Mouse (Mus musculus) forebrain, embryonic 10.5 days (tissue): ENCODE results near the gene Prune2. TPM values are rescaled to one million over a fixed set of nuclear protein-coding genes. Genes with fewer than 3 reads are reported as not detected.
"Not testable (repeated sequence)": the region's sequence is repeated elsewhere in the genome, so short reads cannot be mapped to it uniquely, and the experiment has no call there.

Experiments used
- DNase-seq: peaks from one replicate; pipeline ENCODE4 v3.0.0-alpha.2; 2017; ENCODE audit warnings: low spot score; ENCODE audit errors: extremely low spot score
- H3K27ac ChIP-seq: fragments of 300-500 bp; sonication (generic); 2 replicates; pipeline ENCODE4 v1.5.1; 2016; ENCODE audit warnings: mild to moderate bottlenecking
- H3K27me3 ChIP-seq: fragments of 300-500 bp; sonication (generic); 2 replicates; pipeline ENCODE4 v1.6.1; 2016; ENCODE audit warnings: mild to moderate bottlenecking; ENCODE audit not compliant: poor library complexity, severe bottlenecking
- H3K36me3 ChIP-seq: fragments of 300-500 bp; sonication (generic); replicated peaks from 2 replicates; pipeline ENCODE4 v1.6.1; 2016; ENCODE audit warnings: mild to moderate bottlenecking, moderate library complexity
- H3K4me1 ChIP-seq: fragments of 300-500 bp; sonication (generic); 2 replicates; pipeline ENCODE4 v1.6.1; 2016
- H3K4me3 ChIP-seq: fragments of 300-500 bp; sonication (generic); 2 replicates; pipeline ENCODE4 v1.5.1; 2016; ENCODE audit warnings: mild to moderate bottlenecking, moderate library complexity
- H3K9me3 ChIP-seq: fragments of 300-500 bp; sonication (generic); 2 replicates; pipeline ENCODE4 v1.6.1; 2016; ENCODE audit warnings: mild to moderate bottlenecking, moderate library complexity
- WGBS: fragments of 180-500 bp; shearing (Covaris S2); methylation state at CpG from one replicate; pipeline ENCODE4 v1.1.7; 2016; 5-methylcytosine and 5-hydroxymethylcytosine counted together
- polyA plus RNA-seq: library from polyadenylated mRNA; unstranded; fragments of >200 nt; fragmentation: Nextera tagmentation; extraction: Ambion mirVana; gene quantifications from 2 replicates; pipeline ENCODE4 v1.2.1, GENCODE M21; 2016

The Prune2 gene
- polyA plus RNA-seq, 1 experiment from 2014 or later, result 1.5 TPM

DNA sequence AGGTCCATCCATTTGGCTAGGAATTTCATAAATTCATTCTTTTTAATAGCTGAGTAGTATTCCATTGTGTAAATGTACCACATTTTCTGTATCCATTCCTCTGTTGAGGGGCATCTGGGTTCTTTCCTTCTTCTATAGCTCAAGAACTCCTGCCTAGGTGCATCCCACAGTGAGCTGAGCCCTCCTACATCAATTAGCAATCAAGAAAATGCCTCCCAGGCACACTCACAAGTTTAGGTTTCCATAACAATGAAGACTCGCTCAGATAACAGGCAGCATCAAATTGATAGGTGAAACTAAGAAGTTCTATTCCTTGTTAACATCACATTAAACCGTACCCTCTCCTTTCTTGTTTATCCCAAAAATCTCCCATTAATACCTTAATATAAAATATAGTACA lies 218.6 kb downstream of the Prune2 start:
- H3K27ac ChIP-seq, H3K4me1 ChIP-seq, H3K4me3 ChIP-seq, H3K9me3 ChIP-seq, H3K27me3 ChIP-seq, H3K36me3 ChIP-seq, DNase-seq: not testable (repeated sequence)
- WGBS, result 85% methylated on average over 2 of the region's 2 CpGs

DNA sequence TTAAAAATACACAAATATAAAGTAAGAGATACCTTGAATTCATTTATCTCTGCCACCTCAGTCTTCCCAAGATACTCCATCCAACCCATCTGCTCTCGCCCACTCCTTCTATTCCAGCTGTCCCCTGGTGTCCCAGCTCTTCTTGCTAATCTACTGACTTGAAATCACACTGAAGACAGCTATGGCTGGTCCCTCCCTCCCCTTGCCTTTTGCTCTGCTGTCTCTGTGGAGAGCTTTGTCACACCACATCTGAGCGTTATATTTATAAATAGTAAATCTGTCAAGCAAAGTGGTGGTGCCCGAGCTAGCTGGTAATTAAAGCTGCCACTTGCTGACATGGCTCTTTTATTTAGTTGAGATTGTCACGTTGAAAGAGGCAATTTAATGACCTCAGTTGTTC lies 224.6 kb downstream of the Prune2 start:
- Histone ChIP-seq H3K4me3 (no peak overlapping the region), H3K27me3 (no peaks in the 10 kb centered on the region), H3K27ac (no peak overlapping the region), H3K9me3 (no peaks in the 10 kb centered on the region), H3K36me3 (no peaks in the 10 kb centered on the region), H3K4me1 (no peaks in the 10 kb centered on the region)
- no peak for DNase-seq
- 65% methylated on average over 4 of the region's 4 CpGs for WGBS

DNA sequence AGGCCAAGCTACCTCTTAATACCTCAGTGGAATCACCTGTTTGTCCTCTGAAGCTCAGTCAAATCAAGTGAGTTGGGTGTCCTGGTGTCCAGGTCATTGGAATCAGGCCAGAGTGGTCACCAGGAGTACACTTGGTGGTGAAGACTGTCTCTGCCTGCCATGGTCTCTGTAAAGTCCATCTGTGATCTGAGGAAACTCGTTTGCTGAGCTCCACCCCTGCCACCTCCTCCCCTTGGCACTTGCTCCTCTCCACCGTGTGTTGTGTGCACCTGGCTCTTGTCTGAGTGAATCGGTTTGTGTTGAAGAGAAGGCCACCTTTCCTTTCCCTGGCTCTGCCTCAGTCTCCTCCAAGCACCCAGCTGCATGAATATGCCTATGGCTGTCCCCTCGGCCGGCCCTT lies 238.8 kb downstream of the Prune2 start:
- Histone ChIP-seq H3K36me3 (no peaks in the 10 kb centered on the region), H3K4me1 (no peaks in the 10 kb centered on the region), H3K27me3 (no peaks in the 10 kb centered on the region), H3K4me3 (no peak overlapping the region), H3K27ac (no peak overlapping the region), H3K9me3 (no peaks in the 10 kb centered on the region)
- 88% methylated on average over 5 of the region's 5 CpGs for WGBS
- no peak for DNase-seq

DNA sequence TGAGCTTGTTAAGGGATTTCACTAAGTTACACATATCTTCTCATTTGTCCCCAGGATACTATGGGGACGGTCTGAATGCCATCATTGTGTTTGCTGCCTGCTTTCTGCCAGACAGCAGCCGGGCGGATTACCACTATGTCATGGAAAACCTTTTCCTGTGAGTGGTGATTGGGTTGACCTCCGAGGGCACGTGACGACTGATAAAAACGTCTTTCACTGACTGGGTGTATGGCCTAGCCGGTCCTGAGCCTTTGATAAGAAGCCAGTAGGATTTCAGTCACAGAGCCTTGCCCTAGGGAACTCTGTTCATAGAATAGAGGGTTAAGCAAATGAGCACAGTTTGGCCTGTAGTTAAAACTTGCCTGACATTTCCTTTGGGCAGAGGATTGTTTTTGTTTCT lies 243.1 kb downstream of the Prune2 start:
- no peaks in the 10 kb centered on the region for H3K27me3 ChIP-seq
- DNase-seq, result no peak
- H3K4me1 ChIP-seq, result no peaks in the 10 kb centered on the region
- H3K4me3 ChIP-seq, result no peak overlapping the region
- no peaks in the 10 kb centered on the region for H3K36me3 ChIP-seq
- no peak overlapping the region for H3K27ac ChIP-seq
- 56% methylated on average over 8 of the region's 8 CpGs for WGBS
- no peaks in the 10 kb centered on the region for H3K9me3 ChIP-seq

DNA sequence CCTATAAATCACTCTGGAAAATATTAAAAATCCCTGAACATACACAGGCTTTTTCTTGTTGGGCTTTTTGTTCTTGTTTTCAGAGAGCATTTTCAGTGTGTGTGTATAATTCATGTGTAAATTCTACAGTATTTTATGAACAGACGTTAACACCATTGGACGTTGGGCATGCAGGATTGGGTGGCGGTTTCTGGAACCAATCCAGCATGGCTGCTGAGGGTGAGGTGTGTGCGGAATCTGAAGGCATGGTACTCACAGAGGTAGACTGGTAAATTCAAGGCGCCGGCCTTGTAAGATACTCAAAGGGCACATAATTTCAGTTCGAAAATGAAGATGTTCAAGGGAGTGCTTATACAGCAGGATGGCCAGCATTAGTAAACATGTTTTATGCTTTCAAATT lies 251.2 kb downstream of the Prune2 start:
- no peak for DNase-seq
- Histone ChIP-seq H3K27me3 (no peaks in the 10 kb centered on the region), H3K4me1 (no peaks in the 10 kb centered on the region), H3K9me3 (no peaks in the 10 kb centered on the region), H3K27ac (no peak overlapping the region), H3K36me3 (no peaks in the 10 kb centered on the region), H3K4me3 (no peak overlapping the region)
- WGBS, result 95% methylated on average over 7 of the region's 7 CpGs

DNA sequence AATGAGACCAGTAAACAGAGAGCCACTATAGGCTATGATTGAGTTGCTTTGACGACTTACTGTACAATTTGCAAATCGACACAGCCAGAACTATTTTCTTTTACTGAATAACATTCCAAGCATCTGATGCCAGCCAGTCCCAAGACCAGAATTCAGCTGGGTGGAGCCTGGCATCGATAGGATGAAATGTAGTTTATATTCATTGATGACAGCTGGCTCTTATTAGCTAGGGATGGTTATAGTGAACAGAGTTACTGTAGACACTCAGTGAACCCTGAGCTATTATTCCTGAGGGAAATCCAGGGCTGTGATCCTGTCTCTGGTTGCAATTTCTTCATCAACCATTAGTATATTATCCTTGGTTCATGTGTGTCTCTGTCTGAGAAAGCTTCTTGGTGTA lies 254.6 kb downstream of the Prune2 start:
- Histone ChIP-seq H3K27me3 (no peaks in the 10 kb centered on the region), H3K4me3 (no peak overlapping the region), H3K27ac (no peak overlapping the region), H3K4me1 (no peaks in the 10 kb centered on the region), H3K36me3 (no peaks in the 10 kb centered on the region), H3K9me3 (no peaks in the 10 kb centered on the region)
- DNase-seq, result no peak
- 90% methylated on average over 3 of the region's 3 CpGs for WGBS

DNA sequence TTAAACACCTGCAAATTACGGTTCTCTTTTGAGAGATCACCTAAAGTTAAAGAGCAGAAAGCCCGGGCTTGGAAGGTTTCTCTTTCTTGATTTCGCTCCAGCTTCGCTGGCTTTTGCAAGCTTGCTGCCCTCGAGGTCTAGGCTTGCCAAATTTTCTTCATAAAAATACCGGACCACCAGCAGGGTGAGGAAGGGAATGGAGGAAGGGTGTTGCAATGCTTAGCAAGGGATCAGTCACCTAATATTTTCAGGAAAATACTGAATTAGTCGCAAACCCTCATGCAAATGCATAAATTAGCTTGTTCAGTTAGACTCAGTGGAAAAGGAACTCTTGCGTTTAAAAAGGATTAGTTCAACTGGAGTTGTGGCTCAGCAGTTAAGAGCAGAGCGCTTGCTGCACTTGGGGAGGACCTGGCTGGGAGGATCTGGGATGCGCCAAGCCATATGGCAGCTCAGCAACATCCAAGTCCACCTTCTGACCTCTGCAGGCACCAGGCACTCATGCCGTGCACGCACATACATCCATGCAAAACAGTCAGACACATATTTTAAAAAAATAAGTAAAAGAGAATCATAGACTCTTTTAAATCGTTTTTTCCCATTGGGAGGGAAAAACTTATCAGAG lies 259.1 kb downstream of the Prune2 start:
- no peak for DNase-seq
- Histone ChIP-seq H3K4me1 (no peaks in the 10 kb centered on the region), H3K27me3 (no peaks in the 10 kb centered on the region), H3K36me3 (no peaks in the 10 kb centered on the region), H3K4me3 (no peak overlapping the region), H3K27ac (no peak overlapping the region), H3K9me3 (no peaks in the 10 kb centered on the region)
- WGBS, result 86% methylated on average over 13 of the region's 13 CpGs

DNA sequence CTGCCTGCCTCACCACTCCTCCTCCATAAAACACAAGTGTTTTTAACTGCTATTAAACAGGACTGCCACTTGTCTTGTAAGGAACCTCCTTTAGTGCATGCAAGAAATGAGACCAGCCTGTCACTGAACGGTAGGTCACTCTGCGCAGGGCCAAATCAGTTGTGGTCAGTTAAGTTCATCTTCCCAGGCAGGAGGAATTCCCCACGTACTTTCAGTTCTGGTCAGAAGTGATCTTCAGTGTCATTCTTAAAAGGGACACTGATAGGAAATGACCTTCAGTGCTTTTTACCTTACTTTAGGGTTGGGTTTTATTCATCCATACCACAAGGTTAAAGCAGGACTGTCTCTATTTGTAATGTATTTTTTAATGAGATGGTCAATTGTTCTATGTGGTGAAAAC lies 262.3 kb downstream of the Prune2 start:
- Histone ChIP-seq H3K27ac (no peak overlapping the region), H3K4me3 (no peak overlapping the region), H3K36me3 (no peaks in the 10 kb centered on the region), H3K9me3 (no peaks in the 10 kb centered on the region), H3K4me1 (no peaks in the 10 kb centered on the region), H3K27me3 (no peaks in the 10 kb centered on the region)
- no peak for DNase-seq
- WGBS, result 92% methylated on average over 3 of the region's 3 CpGs

DNA sequence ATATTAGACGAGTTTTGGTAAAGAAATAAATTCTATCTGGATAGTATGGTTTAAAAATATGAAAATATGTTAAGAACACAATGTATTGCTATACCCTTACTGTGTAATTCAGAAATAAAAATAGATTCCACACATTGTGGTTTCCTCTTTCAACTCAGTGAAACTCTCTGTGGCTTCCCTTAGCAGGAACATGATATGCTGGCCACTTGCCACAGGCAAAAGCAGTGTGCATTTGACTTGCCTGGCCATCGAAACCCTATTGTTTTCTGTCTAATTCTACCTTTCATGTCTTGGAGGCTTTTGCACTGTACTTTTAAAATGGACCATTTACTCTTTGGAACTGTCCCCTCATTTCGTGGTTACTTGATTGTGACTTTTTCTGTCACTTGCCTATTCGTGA lies 267.9 kb downstream of the Prune2 start:
- Histone ChIP-seq H3K4me3 (no peak overlapping the region), H3K4me1 (no peaks in the 10 kb centered on the region), H3K27me3 (no peaks in the 10 kb centered on the region), H3K27ac (no peak overlapping the region), H3K36me3 (no peaks in the 10 kb centered on the region), H3K9me3 (no peaks in the 10 kb centered on the region; the same call in 1 of the 2 replicates)
- no peak for DNase-seq
- WGBS, result 88% methylated on average over 4 of the region's 4 CpGs

DNA sequence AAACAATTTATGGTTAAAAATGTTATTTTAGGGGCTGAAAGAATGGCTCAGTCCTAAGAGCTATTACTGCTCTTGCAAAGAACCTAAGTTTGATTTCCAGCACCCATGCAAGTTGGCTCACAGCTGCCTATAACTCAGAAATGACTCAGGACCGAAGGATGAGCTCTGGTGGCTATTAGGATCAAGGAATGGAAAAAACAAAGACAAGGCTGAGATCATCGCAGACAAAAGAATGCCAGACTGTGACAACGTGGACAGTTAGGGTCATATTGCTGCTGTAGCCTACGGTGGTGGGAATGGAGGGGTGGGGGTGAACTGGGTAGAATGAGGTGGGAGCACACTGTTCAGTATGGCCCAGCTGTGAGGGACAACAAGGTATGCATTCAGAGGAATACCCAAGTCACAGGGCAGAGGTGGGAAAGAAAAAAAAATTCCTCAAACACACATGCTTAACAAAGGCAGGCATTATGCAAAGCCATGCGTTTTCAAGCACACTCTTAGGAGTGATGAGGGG lies 269.7 kb downstream of the Prune2 start:
- Histone ChIP-seq H3K27me3 (no peaks in the 10 kb centered on the region), H3K36me3 (no peaks in the 10 kb centered on the region), H3K9me3 (no peaks in the 10 kb centered on the region; the same call in 1 of the 2 replicates), H3K4me1 (no peaks in the 10 kb centered on the region), H3K4me3 (no peak overlapping the region), H3K27ac (no peak overlapping the region)
- 74% methylated on average over 5 of the region's 5 CpGs for WGBS
- DNase-seq, result no peak

DNA sequence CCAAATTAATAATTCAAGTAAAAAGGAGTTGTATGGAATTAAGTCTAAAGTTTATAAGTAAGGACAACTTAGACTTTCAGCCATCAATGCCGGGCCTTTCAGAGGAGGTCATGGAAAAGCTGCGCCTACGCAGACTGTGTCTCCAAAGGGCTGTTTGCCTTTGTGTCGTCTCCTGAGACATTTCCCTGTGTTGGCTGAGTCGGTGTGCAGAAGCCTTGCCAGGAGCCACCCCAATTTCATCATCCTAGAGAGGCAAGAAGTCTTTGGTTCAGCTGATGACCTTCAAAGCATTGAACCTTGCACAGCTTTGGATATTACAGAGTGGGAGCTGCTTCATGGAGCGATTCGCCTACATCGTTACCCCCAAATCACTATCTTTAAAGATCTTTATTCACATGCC lies 270.2 kb downstream of the Prune2 start:
- H3K4me1 ChIP-seq, result no peaks in the 10 kb centered on the region
- WGBS, result 89% methylated on average over 8 of the region's 8 CpGs

DNA sequence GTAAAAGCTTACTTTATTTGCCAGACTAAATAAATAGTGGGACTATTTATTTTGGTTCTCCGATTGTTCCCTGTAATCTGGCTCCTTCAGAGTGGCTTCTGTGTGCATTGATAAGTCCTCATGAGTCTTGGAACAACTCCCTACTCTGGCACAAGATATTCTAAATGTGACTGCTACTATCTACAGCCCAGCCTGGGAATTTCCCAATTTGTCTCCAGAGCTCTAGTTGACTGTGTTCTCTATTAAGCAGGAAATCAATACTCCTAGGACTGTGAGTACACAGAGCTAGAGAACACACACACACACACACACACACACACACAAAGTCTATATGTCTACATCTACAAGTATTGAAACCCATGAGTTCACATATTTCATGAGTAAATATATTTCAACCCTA lies 274.1 kb downstream of the Prune2 start:
- 92% methylated on average over 1 of the region's 1 CpGs for WGBS
- H3K36me3 ChIP-seq, result no peaks in the 10 kb centered on the region
- H3K27me3 ChIP-seq, result no peaks in the 10 kb centered on the region
- no peak overlapping the region for H3K4me3 ChIP-seq
- DNase-seq, result no peak
- no peaks in the 10 kb centered on the region; the same call in 1 of the 2 replicates for H3K9me3 ChIP-seq
- no peak overlapping the region for H3K27ac ChIP-seq
- no peaks in the 10 kb centered on the region for H3K4me1 ChIP-seq

More for the DNA sequence above, 270.2 kb downstream of the Prune2 start:
- Histone ChIP-seq H3K4me3 (no peak overlapping the region), H3K9me3 (no peaks in the 10 kb centered on the region; the same call in 1 of the 2 replicates), H3K27me3 (no peaks in the 10 kb centered on the region), H3K27ac (no peak overlapping the region), H3K36me3 (no peaks in the 10 kb centered on the region)
- DNase-seq, result no peak

DNA sequence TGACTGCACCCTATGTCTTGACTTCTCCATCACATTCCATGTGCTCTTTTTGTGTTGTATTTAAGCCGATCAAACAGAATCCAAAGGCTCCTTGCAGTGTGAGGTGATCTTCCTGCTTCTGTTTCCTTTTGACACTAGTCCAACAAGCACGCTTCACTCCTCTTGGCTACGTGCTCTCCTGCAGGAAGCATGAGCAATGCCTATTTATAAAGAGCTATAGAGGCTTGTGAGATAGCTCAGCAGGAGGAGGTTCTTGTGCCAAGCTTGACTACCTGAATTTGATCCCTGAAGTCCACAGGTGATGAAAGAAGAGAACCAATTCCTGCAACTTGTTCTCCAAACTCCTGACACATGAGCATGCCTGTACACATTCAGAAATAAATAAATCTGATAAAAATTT lies 282.6 kb downstream of the Prune2 start:
- Histone ChIP-seq H3K36me3 (no peaks in the 10 kb centered on the region), H3K27ac (no peak overlapping the region), H3K4me3 (no peak overlapping the region), H3K9me3 (no peaks in the 10 kb centered on the region), H3K27me3 (no peaks in the 10 kb centered on the region), H3K4me1 (no peaks in the 10 kb centered on the region)
- WGBS, result 89% methylated on average over 3 of the region's 3 CpGs
- no peak for DNase-seq
